Mouse (Mus musculus): ENCODE measurements around the gene Ube2f.

The Ube2f gene

DNA sequence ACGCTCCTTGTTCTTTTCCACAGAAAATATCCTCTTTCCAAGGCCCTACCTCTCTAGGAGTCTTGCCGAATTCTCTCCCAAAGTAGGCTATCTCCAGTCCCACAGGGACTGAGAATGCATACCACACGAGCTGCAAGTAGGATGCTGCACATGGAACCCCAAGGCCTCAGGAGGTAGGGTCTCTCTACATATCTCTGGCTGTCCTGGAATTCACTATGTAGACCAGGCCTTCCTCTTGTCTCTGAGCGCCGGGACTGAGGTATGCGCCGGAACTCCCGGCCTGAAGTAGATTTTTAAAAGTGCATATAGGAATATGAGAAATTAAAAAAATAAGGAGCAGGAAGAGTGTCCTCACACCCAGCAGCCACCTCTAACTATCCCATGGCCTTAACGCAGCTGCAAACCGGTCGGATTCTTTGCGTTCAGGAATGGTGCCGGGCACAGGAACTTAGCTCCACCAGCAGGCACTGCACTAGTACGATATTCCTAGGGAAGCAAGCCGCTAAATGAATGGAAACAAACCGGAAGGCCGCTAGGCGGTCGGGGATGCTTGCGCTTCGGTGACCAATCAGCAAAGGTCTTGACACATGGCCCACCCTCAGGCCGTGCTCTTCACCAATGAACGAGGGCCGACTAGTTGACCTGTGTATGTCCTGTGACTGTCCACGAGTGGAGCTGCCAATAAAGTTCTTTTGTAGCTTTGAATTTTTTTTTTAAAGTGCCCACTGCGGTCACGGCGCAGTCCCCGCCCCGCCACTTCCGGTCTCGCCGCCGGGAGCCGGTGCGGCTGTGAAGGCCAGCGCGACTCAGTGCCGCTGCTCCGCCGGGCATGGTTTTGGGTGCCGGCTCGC is at the start of gene Ube2f:
Ube2f (plus strand) TSS at position 741 of the 851 bp plus-strand sequence.
- peak; percentile 94 for DNase-seq

DNA sequence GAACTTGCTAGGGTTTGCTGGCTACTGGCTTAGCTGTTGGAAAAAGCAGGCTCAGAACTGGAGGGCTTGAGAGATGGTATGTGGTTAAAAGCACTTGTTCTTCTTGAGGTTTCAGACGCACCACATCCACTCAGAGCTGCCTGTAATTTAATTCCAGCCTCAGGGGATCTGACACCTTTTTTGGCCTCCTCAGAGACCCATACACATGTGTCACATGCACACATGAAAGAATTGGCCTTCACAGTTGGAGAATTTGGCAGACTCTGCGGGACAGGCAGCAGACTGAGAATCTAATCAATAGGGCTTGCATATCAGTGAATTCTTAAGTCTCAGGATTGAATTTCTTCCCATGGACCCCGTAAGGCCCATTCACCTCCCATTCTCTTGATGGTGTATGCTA is 49.0 kb upstream of the Ube2f start:
- no peak for DNase-seq

DNA sequence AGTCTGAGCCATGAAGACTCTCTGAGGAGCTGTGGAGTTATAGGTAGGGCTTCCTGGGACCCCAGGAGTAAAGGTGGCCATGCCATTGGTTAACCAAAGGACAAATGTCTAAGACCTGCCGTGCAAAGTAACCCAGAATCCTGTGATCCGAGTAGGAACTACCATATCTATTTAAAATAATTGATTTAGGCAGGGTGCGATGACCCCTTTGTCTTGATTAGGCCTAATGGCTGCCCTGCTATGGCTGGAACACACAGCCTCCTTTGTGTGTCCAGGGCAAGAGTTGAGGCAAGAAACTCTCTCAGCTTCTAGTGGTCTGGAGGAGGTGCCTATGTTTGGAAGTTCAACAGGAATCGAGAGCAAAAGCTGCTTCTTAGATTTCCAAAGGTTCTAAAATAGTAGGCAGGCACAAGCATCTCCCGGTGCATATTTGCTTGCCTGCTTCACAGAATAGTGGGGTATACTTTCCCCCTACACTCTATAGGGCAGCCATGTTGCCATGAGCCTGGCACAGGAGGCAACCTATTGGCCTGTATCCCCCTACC is 45.8 kb upstream of the Ube2f start:
- no peak for DNase-seq

DNA sequence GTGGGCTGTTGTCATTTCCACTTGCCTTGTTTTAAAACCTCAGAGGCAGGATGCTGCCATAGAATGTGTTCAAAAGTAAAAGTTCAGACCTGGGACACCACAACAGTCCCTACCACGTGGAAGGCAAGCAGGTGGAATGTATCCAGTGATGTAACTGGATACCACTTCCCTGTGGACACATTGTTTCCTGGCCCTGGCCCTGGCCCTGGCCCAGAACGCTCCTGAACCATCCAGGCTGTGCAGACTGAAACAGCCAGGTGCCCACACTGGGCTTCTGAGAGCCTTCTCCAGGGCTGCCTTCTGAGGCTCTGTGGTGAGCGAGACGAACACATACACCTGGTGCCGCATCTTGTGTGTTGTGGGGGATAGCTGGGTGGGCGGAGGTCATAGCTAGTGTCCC is 44.5 kb upstream of the Ube2f start:
- DNase-seq = no peak

DNA sequence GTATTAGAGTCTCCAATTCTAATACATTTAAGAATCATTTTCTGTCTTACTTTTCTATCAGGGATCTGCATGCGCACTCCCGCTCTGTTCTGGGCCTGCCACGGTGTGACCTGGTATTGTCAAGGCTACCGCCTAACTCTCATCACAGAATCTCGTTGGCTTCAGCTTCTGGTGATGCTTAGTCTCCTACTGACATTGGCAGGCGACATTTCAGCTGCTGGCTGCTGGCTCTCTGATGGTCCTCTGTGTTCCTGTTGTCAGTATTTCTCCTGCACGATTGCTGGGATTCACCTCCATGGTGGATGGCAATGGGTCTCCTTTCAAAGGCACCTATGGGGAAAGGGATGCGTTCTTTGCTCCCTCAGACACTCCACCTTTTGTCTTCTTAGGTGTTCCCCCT is 43.8 kb upstream of the Ube2f start:
- no peak for DNase-seq

DNA sequence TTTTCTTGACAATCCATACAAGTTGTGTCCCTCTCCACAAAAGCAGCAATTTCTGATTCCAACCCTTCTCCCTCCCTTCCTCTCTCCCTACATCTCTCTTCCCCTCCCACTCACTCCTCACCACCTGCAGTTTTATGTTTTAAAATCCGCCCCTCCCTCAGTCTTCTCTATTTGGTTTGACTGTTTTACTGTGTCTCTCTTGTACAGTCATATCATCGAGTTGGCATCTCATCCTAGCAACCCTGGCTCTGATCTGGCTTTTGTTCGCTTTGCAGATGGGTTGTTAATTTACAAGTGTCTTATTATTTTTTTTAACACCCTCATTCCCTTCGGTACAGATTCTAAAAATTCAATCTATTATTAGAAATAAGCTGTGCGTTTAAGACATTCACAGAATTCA is 43.2 kb upstream of the Ube2f start:
- peak; percentile 35 for DNase-seq

DNA sequence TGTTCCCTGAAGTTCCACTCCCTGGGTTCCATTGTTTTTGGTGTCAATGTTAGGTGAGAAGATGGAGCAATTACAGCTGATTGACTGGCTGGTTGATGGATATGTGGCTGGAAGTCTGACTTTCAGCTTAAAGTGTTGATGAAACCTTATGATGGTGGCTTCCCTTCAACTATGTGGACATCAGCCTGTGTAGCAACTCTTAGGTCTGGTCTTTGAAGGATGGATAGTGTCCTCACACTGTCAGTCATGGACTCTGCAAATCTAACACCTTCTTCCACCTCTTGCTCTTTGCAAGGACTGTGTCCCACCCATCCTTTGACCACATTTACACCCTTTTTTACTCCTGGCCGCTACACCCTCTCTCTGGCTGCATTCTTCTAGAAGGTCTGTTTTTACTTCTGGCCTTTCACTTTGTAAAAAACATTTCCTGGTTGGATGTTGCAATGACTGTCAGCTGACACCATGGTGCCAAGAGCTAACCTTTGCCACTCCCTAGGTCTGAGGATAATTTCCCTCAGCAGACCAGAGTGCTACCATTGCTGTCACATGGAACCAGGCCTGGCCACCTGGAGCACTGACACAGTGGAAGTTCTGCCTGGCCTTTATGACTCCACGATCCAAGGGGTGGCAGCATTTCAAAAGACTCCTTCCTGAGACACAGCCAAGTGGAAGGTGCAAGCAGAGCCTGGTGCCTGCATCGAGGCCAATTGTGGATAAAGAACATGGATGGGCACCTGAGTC is 42.6 kb upstream of the Ube2f start:
- no peak for DNase-seq

DNA sequence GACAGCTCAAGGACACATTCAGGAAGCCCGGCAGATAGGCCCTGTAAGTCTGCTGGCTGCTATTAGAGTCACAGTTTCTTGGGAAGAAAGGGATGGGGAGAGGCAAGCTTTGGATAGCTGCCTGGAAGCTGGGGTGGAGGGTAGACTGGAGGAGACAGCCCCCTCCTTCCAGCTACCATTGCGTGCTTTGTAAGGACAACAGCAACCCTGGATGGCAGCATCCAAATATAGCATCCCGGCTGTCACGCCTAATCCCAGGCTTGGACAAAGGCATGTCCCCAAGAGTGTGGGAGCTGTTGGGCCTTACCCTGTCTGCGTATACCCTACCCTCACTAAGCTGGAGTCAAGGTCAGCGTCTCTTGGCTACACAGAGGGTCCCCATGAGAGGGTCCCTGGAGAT is 40.8 kb upstream of the Ube2f start:
- DNase-seq = peak; percentile 65

DNA sequence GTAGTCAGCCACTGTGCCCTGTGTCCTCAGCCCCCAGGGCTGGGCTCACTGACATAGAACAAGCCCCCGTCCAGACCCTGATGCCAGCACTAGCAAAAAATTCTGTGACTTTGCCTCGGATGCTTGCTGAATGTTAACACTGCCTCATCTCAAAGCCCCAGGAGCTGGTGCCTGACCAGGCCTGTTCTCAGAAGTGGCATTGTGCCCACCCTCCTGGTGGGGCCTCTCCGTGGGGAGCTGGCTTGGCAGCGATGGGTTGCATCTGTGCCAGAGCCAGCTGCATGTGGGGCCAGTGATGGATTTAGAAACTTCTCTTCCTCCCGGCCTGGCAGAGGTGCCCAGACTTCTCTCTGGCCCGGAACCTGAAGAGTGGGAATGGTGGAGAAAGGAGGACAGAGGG is 40.3 kb upstream of the Ube2f start:
- DNase-seq = peak; percentile 91

DNA sequence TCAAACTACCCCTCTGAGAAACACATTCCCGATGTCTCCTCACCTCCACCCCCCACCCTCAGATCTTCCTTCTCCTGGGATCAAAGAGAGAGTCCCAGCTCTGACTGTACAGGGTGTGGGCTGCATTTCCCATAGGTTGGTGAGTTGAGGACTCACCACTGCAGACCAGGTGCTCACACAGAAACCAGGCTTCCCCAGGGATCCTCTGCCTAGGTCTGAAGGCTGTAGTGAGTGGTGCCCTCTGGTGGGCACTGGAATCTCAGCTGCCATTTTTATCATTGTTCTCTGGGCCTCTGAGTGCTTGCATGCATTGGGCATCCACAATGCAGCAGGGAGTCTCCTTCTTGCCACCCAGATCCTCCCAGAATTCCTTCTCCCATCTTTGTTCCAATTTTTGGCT is 39.0 kb upstream of the Ube2f start:
- peak; percentile 59 for DNase-seq

DNA sequence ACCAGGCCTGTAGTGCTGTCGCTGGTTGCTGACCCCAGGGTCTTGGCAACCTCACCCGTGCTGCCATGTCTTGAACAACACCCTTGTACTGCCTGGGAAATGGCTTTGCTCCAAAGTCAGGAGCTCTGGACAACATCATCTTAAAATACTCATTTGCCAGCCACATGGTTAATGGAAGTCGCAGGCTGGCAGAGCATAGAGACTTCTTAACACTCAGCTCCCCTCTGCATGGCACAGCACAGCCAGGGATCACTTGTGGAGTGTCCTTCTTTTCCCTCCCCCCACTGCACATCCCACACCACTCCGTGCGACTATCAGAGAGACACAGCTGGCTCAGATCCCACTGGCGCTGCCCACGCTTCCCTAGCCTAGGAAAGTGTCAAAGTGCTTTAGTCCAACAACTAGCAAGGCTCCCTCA is 38.5 kb upstream of the Ube2f start:
- peak; percentile 22 for DNase-seq

DNA sequence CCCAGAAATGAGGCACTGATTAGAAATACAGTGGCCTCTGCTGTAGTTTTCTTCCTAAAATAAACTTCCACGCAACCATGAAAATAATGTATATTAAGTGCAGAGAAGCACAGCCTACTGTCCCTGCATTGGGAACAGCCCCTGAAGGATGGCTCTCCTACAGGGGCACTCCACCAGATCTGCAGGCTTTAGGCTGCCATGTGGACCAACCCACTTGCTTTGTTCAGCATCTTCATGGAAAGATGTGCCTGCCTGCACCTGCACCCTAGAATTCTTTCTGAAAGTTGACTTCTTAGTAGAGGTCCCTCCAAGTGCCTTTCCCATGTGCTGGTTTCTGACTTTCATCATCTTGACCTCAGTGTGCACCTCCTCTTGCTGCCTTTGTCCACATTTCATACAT is 34.8 kb upstream of the Ube2f start:
- no peak for DNase-seq

DNA sequence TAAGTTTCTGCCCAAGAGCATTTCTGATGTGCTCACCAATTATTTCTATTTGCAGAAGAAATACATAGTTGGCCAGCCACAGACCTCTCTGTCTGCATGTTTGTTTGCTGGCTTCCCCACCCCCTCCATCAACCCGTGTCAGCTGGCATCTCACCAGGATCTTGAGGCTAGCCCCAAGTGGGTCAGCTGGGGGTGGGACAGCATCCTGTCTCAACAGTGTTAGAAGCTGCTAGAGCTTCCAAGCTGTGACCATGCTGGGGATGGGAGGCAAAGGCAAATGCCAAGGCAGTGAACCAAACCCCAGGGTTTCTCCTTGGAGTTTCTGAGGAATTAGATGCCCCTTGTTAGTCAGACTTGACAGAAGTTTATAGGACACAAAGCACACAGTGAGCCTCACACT is 34.1 kb upstream of the Ube2f start:
- DNase-seq = no peak

DNA sequence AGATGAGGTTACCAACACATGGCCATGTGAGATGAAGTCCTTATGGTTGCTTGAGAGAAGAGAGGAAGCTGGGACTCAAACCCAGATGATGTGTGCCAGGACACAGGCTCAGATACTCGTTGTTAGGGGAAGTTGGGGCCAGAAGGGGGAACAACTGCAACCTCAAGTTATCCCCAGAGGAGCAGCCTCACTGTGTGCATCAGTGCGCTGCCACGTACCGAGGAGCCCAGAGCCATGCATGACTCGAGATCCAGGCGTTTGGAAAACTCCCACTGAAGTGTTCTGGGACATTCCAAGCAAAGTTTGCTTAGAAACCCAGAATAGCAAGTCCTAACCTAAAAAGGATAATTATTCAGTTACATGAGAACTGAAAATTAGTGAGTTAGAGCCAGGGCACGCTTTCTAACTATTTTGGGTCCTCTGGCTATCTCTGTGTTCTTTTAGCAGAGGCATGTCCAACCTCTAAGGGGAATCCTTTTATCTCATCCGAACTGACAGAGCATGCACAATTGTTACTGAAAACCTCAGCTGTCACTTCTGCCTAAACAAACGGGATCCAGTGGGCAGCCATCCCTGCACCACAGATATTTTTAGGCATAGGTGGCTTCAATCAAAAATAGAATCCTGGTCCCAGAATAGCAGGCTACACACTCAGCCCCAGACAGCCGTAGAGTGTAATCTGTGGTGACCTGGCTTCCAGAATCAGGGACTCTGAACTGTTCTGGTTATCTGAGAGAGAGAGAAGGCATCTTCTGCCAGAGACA is 33.4 kb upstream of the Ube2f start:
- no peak for DNase-seq

DNA sequence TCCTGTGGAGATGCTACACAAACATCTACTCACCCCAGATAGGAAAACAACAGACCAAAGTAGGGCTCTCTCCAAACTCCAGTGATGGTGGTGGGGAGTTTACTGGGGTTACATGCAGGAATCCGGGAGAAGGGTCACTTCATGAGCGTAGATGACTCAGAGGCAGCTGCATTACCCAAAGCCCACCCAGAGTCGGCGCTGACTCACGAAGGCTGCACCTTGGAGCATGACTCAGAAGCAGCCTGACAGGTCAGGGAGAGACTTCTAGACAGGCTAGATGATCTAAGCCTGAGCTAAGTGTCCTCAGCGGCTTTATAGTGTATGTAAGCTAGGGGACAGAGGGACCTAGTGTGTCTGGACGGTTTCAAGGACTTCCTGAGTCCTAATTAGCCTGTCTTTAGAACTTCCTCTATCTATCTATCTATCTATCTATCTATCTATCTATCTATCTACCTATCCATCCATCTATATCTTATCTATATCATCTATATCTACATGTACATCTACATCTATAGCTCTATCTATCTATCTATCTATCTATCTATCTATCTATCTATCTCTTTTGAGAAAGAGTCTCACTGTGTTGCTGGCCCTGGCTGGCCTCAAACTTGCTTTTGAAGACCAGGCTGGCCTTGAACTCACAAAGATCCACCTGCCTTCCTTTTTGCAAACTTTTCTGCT is 30.3 kb upstream of the Ube2f start:
- DNase-seq = no peak

DNA sequence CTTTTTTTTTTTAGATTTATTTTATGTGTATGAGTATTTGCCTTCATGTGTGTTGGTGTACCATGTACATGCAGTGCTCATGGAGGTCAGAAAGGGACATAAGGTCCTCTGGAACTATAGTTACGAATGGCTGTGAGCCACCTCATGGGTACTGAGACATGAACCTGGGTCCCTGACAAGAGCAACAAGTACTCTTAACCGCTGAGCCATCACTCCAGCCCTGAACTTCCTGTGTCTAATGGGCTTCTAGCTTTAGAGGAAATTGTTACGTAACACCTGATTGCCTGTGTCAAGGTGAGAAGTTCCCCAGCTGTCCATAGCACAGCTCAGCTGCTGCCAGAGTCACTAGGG is 29.8 kb upstream of the Ube2f start:
- DNase-seq = no peak

DNA sequence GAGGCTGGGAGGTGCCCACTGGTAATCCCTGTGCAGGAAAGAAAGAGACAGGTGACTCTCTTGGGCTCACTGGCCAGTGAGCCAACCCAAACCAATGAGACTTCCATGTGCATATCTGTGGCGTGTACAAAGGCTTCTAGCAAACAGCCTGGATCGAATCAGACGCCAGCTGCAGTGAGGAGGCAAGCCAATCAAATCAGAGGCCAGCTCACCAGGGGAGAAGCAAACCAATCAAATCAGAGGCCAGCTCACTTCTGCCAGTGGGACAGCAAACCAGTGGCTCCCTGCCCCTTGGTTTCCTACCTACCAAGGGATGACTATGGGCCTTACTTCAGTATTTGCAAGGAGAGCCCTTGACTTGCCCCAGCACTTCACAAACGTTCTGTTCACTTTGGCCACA is 23.5 kb upstream of the Ube2f start:
- DNase-seq = no peak

DNA sequence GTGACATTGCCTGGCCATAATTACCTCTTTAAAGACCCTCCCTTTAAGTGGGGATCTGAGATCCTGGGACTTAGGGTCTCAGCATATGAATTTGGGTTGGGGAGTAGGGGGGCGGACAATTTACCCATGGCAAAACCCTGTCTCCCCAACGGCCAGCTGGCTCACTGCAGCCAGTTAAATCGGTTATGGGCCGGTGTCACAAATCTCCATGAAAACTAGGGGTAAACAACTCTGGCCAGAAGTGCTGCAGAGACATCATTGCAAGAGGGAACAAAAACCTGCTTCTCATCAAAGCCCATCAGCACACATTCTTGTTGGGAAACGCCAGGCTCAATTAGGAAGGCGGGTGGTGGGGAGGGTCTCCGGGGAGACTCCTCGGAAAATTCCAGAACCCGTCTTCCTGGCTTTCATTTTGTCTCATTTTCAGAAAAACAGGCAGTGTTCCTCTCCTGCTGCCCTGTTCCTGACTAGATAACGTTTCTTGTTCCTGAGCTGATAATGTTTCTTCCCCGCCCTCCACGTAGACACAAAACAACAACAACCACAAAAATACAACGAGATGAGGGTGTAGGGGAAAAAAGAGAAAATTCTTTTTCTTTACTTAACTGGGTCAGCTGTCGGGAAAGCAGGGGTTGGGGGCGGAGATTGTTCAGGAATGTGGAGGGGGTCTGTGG is 22.6 kb upstream of the Ube2f start:
- no peak for DNase-seq

DNA sequence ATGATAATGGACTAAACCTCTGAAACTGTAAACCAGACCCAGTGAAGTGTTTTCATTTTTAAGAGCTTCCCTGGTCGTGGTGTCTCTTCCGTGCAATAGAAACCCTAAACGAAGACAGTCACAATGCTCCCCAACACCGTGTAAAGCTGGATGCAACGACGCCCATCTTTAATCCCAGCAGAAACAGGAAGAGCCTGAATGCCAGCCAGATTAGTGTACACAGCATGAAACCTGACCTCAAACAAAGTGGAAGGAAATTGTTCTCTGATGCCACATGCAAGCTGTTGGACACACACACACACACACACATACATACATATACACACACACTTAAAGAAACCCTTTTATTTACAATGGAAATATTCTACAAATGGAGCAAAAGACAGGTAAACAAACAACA is 19.0 kb upstream of the Ube2f start:
- no peak for DNase-seq

DNA sequence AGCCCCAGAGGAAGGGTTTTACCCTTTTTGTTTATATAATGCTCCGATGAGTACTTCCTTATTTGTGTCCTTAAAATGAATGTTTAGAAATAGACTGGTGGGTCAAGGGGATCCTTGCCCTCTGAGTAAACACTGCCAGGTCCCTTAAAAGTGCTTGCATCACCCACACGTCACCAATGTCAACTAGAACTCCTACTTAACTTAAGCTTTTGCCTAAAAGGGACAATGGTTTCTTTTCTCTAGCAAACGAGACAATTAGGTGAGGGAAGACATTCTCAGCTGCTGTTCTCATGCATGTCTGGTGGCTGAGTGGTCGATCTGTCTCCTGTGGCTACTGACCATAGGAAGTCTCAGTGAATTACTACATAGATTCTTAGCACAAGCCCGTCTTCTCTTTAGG is 18.2 kb upstream of the Ube2f start:
- no peak for DNase-seq

DNA sequence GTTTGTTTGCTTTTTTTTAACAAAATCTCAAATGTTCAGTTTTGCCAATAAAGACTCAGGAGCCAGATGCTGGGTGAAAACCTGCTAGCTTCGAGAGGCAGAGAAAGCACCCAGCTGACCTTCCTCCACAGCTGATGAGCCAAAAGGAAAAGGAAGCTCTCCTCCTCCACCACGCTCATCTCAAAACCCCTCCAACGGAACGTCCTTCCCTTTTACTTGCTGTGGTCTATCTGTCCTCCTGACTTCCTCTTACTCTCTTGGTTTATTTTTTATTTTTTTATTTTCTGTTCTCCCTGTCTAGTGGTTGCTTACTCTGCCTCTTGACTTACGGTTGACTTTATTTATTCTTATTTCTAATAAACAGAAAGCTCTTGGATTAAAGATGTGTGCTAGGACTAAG is 14.7 kb upstream of the Ube2f start:
- DNase-seq = no peak

DNA sequence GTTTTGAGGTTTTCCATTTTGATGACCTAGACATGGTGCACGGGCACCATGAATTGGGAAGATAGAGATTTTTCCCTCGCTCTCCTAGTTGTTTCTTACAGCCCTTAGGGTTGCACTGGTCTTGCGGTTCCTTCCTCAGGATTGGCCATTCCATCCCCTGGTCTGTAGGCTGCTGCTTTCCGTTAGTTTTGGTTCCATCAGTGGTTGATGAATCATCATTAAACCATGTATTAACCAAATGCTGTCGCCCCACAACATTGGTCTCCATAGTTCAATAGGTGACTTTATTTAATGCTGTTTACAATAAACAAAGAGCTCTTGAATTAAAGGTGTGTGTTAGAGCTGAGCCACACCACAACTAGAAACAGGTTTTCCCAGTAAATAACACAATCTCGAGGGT is 12.4 kb upstream of the Ube2f start:
- DNase-seq = no peak

Measured in right cerebral cortex, postnatal 25 days (tissue).